Mouse (Mus musculus) bone marrow macrophage, adult 2 months (primary cell): ENCODE results near the gene Hcst.

Experiments used
- CTCF ChIP-seq: IDR thresholded peaks from 2 replicates; pipeline ENCODE4 v1.5.1; 2012; ENCODE audit warnings: low read depth, mild to moderate bottlenecking, low read length, moderate library complexity
- POLR2A ChIP-seq: IDR thresholded peaks from 2 replicates; pipeline ENCODE4 v1.6.1; 2012; ENCODE audit warnings: mild to moderate bottlenecking, low read depth, low read length, borderline replicate concordance

DNA sequence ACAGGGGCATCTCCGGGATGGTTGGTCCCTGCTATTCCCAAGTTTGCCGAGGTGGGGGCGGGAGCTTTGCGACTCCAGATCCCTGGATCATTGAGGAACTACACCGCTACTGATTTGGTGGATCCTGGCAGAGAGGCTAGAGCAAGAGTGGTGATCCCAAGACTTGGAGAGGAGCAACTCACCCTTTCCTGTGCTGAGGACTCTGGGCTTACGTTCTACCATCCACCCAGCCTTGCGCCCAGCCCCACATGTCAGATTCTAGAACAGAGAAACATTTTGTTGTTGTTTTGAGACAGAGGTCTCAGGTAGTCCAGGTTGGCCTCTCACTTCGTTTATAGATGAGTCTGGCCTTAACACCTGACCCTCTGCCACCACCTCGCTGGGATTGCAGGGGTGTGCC, 2.9 kb upstream of the Hcst start:
- TF ChIP-seq CTCF (no peak), POLR2A (no peak)
